Mouse (Mus musculus) spleen, embryonic (tissue): ENCODE measurements around the gene Gstcd.

Experiments
- CTCF ChIA-PET: fragments of 350-600 bp; sonication (Branson Sonifier 250); formaldehyde crosslinking; loops from one replicate; lab custom pipeline; 2022; lab: Charles Lee

The Gstcd gene

DNA sequence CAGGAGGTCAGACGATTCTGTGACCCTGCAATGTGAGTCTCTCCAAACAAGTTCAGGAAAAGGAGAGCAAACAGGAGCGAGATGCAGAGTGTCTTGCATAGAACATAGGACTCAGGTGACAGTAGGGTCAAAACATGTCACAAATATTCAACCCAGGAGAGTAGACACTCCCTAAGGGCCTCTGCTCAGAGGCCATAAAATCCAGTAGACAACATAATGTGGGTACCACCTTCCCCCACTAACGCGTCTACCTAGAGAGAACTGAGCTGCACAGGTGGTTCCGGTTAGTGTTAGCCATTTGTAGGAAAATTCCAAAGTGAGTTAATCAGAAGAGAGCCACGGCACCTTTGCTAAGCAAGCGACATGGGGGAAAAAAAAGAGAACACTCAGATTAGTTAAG is 147.6 kb downstream of the Gstcd start:
- CTCF ChIA-PET = no interaction called here

GRCm38 (mm10) chr3:132942778-132943177 is 149.1 kb downstream of the Gstcd start:
- CTCF ChIA-PET = no interaction called here

DNA sequence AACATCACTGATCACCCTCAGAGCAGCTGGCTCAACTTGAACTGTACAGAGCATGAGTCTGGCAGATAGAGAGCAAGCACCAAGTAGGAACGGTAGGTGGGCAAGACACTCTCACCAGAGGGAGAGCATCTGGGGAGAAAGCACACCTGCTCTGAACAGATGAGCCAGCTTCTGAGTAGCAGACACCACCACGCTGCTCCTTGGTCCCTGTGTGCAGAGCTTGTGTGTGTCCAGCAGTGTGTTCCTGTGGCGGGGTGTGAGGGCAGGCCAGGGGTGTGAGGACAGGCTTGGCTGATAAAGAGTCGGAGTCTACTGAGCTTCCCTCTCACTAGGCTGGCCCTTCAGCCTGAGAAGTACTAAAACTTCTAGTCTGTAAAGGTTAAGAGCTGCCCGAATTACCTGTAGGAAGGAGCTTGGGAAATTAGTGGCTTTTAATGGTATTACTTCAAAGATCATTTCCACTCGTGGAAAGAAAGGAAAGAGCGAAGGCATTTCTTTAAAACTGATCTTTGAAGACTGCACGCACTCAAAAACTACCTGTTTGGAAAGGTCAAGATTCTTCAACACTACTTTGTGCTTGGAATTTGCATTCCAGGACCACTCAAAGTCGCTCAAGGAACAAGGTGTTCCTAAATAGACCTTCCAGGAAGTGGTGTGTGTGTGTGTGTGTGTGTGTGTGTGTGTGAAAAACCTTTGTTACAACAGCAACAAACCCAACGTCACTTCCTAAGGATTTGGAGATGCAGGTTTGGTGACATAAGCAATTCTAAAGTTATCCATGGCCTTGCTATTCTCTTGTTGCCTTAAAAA is 151.4 kb downstream of the Gstcd start:
- CTCF ChIA-PET = interaction anchor here (0.6 kb wide), 1 partner anchor 1192 kb away, joined by 3 read pairs; no protein-coding TSS in a partner anchor

DNA sequence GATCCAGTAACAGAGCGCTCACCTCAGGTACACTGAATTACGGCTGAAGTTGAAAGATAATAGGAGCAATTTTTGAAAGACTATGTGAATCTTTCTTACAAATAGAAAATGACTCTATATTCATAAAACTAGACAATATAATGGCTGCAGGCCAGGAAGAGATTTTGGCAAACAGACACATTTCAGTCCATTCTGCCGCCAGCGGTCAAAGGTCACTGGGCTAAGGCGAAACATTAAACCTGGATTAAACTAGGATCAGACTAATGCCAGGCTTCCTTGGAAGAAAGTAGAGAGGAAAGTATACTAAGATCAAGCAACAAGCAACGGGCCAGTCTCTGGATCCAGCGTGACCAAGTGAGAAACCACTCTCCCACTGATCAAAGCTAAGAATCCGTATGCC is 152.8 kb downstream of the Gstcd start:
- CTCF ChIA-PET = no interaction called here

DNA sequence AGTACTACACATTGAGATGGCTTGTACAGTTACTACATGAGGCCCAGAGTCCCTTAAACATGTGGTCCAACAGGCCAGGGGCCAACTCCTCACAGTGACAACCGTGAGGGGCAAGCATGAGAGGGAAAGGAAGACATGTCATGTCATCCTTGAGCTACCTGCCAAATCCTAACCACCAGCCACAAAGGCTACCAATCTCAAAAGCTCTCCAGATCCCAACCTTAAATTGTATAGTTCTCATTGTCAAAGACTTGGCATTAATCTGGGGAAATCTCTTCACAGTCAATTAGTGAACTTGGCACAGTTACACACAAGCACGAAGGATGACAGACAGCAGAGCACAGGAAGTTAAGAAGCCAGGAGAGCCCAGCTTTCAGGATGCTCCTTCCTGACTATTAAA is 157.2 kb downstream of the Gstcd start:
- CTCF ChIA-PET = no interaction called here
